Mouse (Mus musculus): ENCODE results near the gene Sik3.

DNA sequence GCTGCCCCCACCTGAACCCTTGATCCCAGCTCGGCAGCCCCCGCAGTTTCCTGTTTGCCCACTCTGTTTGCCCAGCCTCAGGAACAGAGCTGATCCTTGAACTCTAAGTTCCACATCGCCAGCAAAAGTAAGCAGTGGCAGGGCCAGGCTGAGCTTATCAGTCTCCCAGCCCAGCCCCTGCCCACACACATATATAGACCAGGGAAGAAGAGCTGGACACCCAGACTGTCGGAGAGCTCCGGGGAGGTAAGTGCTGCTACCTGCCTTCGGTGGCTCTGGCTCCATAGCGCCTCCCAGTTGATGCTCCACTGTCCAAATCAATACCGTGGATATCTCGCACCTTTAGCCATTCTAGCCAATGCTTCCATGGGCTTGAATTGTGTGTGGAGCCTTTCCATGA lies 215.9 kb downstream of the Sik3 start, which contains the start of gene Apoa1:
- TF ChIP-seq POLR2A (IDR thresholded peaks at IDR 0.05; ENCODE audit: insufficient read length, low read depth): no peak
- TF ChIP-seq TCF3 (IDR thresholded peaks at IDR 0.05; ENCODE audit: insufficient read length, low read depth): no peak
- TF ChIP-seq E2F4 (IDR thresholded peaks at IDR 0.05; ENCODE audit: insufficient read depth): no peak
- TF ChIP-seq USF1 (IDR thresholded peaks at IDR 0.05; ENCODE audit: low read depth): no peak
- no peak for TF ChIP-seq POLR2AphosphoS2 (IDR thresholded peaks at IDR 0.05; ENCODE audit: insufficient read length, low read depth)
- TF ChIP-seq MYOG (IDR thresholded peaks at IDR 0.05; ENCODE audit: control insufficient read depth in 1 of 3, insufficient read depth in 1 of 3, insufficient read length in 2 of 3, low read depth in 2 of 3): no peak
- no peak for TF ChIP-seq SRF (IDR thresholded peaks at IDR 0.05; ENCODE audit: control insufficient read depth, insufficient read length, low read depth)
- TF ChIP-seq MAX (IDR thresholded peaks at IDR 0.05; ENCODE audit: low read depth): no peak
- no peak for TF ChIP-seq CEBPB (IDR thresholded peaks at IDR 0.05; ENCODE audit: insufficient read depth, poor library complexity, severe bottlenecking)
- TF ChIP-seq MYOD1 (IDR thresholded peaks at IDR 0.05; ENCODE audit: control insufficient read depth in 1 of 3, insufficient read length in 2 of 3, low read depth in 2 of 3): no peak
